Mouse (Mus musculus): ENCODE results near the gene Gm21954. TPM values are rescaled to one million over a fixed set of nuclear protein-coding genes. Genes with fewer than 3 reads are reported as not detected.

The Gm21954 gene
- not detected for polyA plus RNA-seq (2012; fragmentation: generic; extraction: Trizol)

DNA sequence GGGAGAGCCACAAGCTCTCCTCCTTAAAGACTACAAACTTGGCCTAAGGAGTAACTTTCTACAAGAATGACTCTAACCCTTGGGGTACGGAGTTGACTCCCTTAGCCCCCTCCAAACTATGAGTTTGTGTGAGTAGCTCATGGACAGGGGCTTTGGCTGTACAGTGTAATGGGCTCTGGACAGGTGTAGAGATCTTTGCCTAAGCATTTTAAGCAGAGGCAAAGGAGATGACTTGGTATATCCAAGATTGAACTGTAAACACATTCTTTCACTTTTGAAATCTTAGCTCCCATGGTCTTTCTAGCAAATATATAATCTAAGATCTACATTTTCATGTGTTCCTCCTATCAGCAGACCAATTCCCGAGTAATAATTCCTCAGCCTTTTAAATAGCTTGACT is at the start of gene Gm21954:
Gm21954 (minus strand) TSS at position 101 of the 400 bp plus-strand sequence.
- TF ChIP-seq MYOD1 (IDR thresholded peaks at IDR 0.05; ENCODE audit: control insufficient read depth in 1 of 3, insufficient read length in 2 of 3, low read depth in 2 of 3): no peak
- Histone ChIP-seq H3K27me3 (ENCODE audit: control insufficient read depth, insufficient read depth, insufficient read length) (no peaks in the 10 kb centered on the region), H3K79me2 (ENCODE audit: control insufficient read depth, insufficient read depth) (no peaks in the 10 kb centered on the region), H3K4me3 (no peak within 1 kb of the TSS), H3K36me3 (ENCODE audit: control insufficient read depth, insufficient read depth) (peaks cover 9% of the 10 kb centered on the region), H3ac (ENCODE audit: control insufficient read depth, insufficient read length) (no peak within 1 kb of the TSS), H3K4me2 (ENCODE audit: low read depth) (no peak within 1 kb of the TSS)

GRCm38 (mm10) chr3:55521776-55522175 is 49.8 kb upstream of the Gm21954 start:
- Histone ChIP-seq H3K4me2 (ENCODE audit: low read depth) (no peak overlapping the region), H3K36me3 (ENCODE audit: control insufficient read depth, insufficient read depth) (peaks cover 4% of the 10 kb centered on the region), H3K4me3 (no peak overlapping the region), H3K27me3 (ENCODE audit: control insufficient read depth, insufficient read depth, insufficient read length) (no peaks in the 10 kb centered on the region), H3ac (ENCODE audit: control insufficient read depth, insufficient read length) (no peak overlapping the region), H3K79me2 (ENCODE audit: control insufficient read depth, insufficient read depth) (no peaks in the 10 kb centered on the region)
- no peak for TF ChIP-seq REST (IDR thresholded peaks at IDR 0.05; ENCODE audit: insufficient read depth, insufficient read length)
- TF ChIP-seq SRF (IDR thresholded peaks at IDR 0.05; ENCODE audit: control insufficient read depth, insufficient read length, low read depth): no peak
- TF ChIP-seq POLR2A (IDR thresholded peaks at IDR 0.05; ENCODE audit: insufficient read length, low read depth): no peak
- TF ChIP-seq TCF12 (IDR thresholded peaks at IDR 0.05; ENCODE audit: insufficient read depth, poor library complexity, severe bottlenecking): no peak
- TF ChIP-seq MYOD1 (IDR thresholded peaks at IDR 0.05; ENCODE audit: control insufficient read depth in 1 of 3, insufficient read length in 2 of 3, low read depth in 2 of 3): no peak
- TF ChIP-seq MYOG (IDR thresholded peaks at IDR 0.05; ENCODE audit: control insufficient read depth in 1 of 3, insufficient read depth in 1 of 3, insufficient read length in 2 of 3, low read depth in 2 of 3): no peak
- TF ChIP-seq CEBPB (IDR thresholded peaks at IDR 0.05; ENCODE audit: insufficient read depth, poor library complexity, severe bottlenecking): no peak
- no peak for TF ChIP-seq E2F4 (IDR thresholded peaks at IDR 0.05; ENCODE audit: insufficient read depth)
- no peak for TF ChIP-seq MAX (IDR thresholded peaks at IDR 0.05; ENCODE audit: low read depth)

DNA sequence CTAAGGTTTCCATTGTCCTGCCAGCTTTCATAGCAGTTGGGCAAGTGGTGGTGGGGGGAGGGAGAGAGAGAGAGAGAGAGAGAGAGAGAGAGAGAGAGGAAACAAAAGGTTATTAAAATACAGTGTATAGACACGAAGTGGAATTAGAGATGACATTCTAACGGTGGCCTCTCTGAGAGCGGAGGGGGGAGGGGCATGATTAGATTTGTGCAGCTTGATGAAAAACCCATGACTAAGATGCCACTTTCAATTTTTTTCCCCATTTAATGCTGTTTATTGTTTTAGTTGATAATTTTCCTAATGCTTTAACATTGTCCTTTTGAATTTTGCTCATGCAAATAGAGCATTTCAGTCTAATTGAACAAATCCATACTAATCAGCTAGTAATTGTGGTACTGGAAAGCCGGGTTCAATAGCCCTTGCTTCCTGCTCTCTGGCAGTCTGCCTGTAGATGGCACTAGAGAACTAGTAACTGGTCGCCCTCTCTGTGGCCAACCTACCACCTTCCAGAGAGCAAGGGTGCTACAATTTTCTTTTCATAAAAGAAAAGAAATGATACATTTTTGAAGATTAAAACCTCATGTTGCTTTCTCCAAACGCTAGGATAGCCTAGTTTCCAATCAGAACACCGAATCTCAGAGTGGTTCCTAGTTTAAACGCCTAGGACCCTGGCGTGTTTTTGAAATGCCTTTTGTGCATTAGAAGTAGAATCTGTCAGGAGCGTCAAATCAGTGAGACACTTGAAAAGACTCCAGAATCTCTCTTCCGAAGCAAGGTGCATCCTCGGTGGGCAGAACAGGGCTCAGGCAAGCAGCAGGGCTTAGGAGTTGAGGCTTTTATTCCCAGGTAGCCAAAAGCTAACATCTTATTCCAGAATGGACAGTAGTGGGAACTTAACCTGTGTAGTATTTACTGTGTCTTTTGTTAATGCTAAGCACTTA is 48.5 kb upstream of the Gm21954 start:
- TF ChIP-seq MYOG (IDR thresholded peaks at IDR 0.05; ENCODE audit: control insufficient read depth in 1 of 3, insufficient read depth in 1 of 3, insufficient read length in 2 of 3, low read depth in 2 of 3): no peak
- H3K27me3 ChIP-seq (ENCODE audit: control insufficient read depth, insufficient read depth, insufficient read length): no peaks in the 10 kb centered on the region
- no peaks in the 10 kb centered on the region for H3K79me2 ChIP-seq (ENCODE audit: control insufficient read depth, insufficient read depth)
- H3K36me3 ChIP-seq (ENCODE audit: control insufficient read depth, insufficient read depth): peaks cover 4% of the 10 kb centered on the region
- no peak overlapping the region for H3ac ChIP-seq (ENCODE audit: control insufficient read depth, insufficient read length)
- no peak overlapping the region for H3K4me3 ChIP-seq
- H3K4me2 ChIP-seq (ENCODE audit: low read depth): no peak overlapping the region

GRCm38 (mm10) chr3:55517454-55518014 is 45.5 kb upstream of the Gm21954 start:
- no peak overlapping the region for H3K4me3 ChIP-seq
- TF ChIP-seq E2F4 (IDR thresholded peaks at IDR 0.05; ENCODE audit: insufficient read depth) (no peak), POLR2AphosphoS2 (IDR thresholded peaks at IDR 0.05; ENCODE audit: insufficient read length, low read depth) (no peak), MYOD1 (IDR thresholded peaks at IDR 0.05; ENCODE audit: control insufficient read depth in 1 of 3, insufficient read length in 2 of 3, low read depth in 2 of 3) (no peak), USF1 (IDR thresholded peaks at IDR 0.05; ENCODE audit: low read depth) (no peak), CEBPB (IDR thresholded peaks at IDR 0.05; ENCODE audit: insufficient read depth, poor library complexity, severe bottlenecking) (no peak), MYOG (IDR thresholded peaks at IDR 0.05; ENCODE audit: control insufficient read depth in 1 of 3, insufficient read depth in 1 of 3, insufficient read length in 2 of 3, low read depth in 2 of 3) (no peak), MAX (IDR thresholded peaks at IDR 0.05; ENCODE audit: low read depth) (no peak), REST (IDR thresholded peaks at IDR 0.05; ENCODE audit: insufficient read depth, insufficient read length) (no peak), SRF (IDR thresholded peaks at IDR 0.05; ENCODE audit: control insufficient read depth, insufficient read length, low read depth) (no peak), TCF12 (IDR thresholded peaks at IDR 0.05; ENCODE audit: insufficient read depth, poor library complexity, severe bottlenecking) (no peak), TCF3 (IDR thresholded peaks at IDR 0.05; ENCODE audit: insufficient read length, low read depth) (no peak), POLR2A (IDR thresholded peaks at IDR 0.05; ENCODE audit: insufficient read length, low read depth) (no peak)

GRCm38 (mm10) chr3:55515966-55516365 is 44.0 kb upstream of the Gm21954 start:
- H3ac ChIP-seq (ENCODE audit: control insufficient read depth, insufficient read length): no peak overlapping the region
- H3K4me2 ChIP-seq (ENCODE audit: low read depth): no peak overlapping the region
- no peaks in the 10 kb centered on the region for H3K27me3 ChIP-seq (ENCODE audit: control insufficient read depth, insufficient read depth, insufficient read length)
- no peaks in the 10 kb centered on the region for H3K79me2 ChIP-seq (ENCODE audit: control insufficient read depth, insufficient read depth)
- no peak overlapping the region for H3K4me3 ChIP-seq
- no peaks in the 10 kb centered on the region for H3K36me3 ChIP-seq (ENCODE audit: control insufficient read depth, insufficient read depth)
- TF ChIP-seq MAX (IDR thresholded peaks at IDR 0.05; ENCODE audit: low read depth): no peak
- no peak for TF ChIP-seq E2F4 (IDR thresholded peaks at IDR 0.05; ENCODE audit: insufficient read depth)
- TF ChIP-seq POLR2A (IDR thresholded peaks at IDR 0.05; ENCODE audit: insufficient read length, low read depth): no peak
- no peak for TF ChIP-seq CEBPB (IDR thresholded peaks at IDR 0.05; ENCODE audit: insufficient read depth, poor library complexity, severe bottlenecking)
- no peak for TF ChIP-seq POLR2AphosphoS2 (IDR thresholded peaks at IDR 0.05; ENCODE audit: insufficient read length, low read depth)
- TF ChIP-seq TCF12 (IDR thresholded peaks at IDR 0.05; ENCODE audit: insufficient read depth, poor library complexity, severe bottlenecking): no peak
- no peak for TF ChIP-seq REST (IDR thresholded peaks at IDR 0.05; ENCODE audit: insufficient read depth, insufficient read length)
- TF ChIP-seq SRF (IDR thresholded peaks at IDR 0.05; ENCODE audit: control insufficient read depth, insufficient read length, low read depth): no peak
- TF ChIP-seq USF1 (IDR thresholded peaks at IDR 0.05; ENCODE audit: low read depth): no peak
- no peak for TF ChIP-seq TCF3 (IDR thresholded peaks at IDR 0.05; ENCODE audit: insufficient read length, low read depth)
- TF ChIP-seq MYOD1 (IDR thresholded peaks at IDR 0.05; ENCODE audit: control insufficient read depth in 1 of 3, insufficient read length in 2 of 3, low read depth in 2 of 3): no peak
- no peak for TF ChIP-seq MYOG (IDR thresholded peaks at IDR 0.05; ENCODE audit: control insufficient read depth in 1 of 3, insufficient read depth in 1 of 3, insufficient read length in 2 of 3, low read depth in 2 of 3)

More at GRCm38 (mm10) chr3:55517454-55518014, 45.5 kb upstream of the Gm21954 start:
- H3K27me3 ChIP-seq (ENCODE audit: control insufficient read depth, insufficient read depth, insufficient read length): no peaks in the 10 kb centered on the region
- no peak overlapping the region for H3ac ChIP-seq (ENCODE audit: control insufficient read depth, insufficient read length)
- H3K4me2 ChIP-seq (ENCODE audit: low read depth): no peak overlapping the region
- peaks cover 4% of the 10 kb centered on the region for H3K36me3 ChIP-seq (ENCODE audit: control insufficient read depth, insufficient read depth)
- no peaks in the 10 kb centered on the region for H3K79me2 ChIP-seq (ENCODE audit: control insufficient read depth, insufficient read depth)
